Mouse (Mus musculus) kidney, embryonic 14.5 days (tissue): ENCODE measurements around the gene Ensa. TPM values are rescaled to one million over a fixed set of nuclear protein-coding genes. Genes with fewer than 3 reads are reported as not detected.
A peak's percentile ranks its signal among the peaks of the same experiment; 100 is the strongest.

Experiments
- ATAC-seq: fragments of 200-750 bp; cut with Nextera tagmentation; 2 replicates; pipeline ENCODE4 v1.8.0; 2017; ENCODE audit warnings: moderate number of reproducible peaks, mild to moderate bottlenecking, moderate TSS enrichment, moderate library complexity; ENCODE audit not compliant: low FRiP score, low TSS enrichment
- H3K27ac ChIP-seq: fragments of 300-500 bp; sonication (generic); 2 replicates; pipeline ENCODE4 v1.5.1; 2014; ENCODE audit warnings: low read depth, mild to moderate bottlenecking, low read length, moderate library complexity, mixed read lengths
- H3K27me3 ChIP-seq: fragments of 300-500 bp; sonication (generic); 2 replicates; pipeline ENCODE4 v1.6.1; 2014; ENCODE audit warnings: mild to moderate bottlenecking, low read length; ENCODE audit not compliant: control insufficient read depth, insufficient read depth
- H3K36me3 ChIP-seq: fragments of 300-500 bp; sonication (generic); 2 replicates; pipeline ENCODE4 v1.6.1; 2014; ENCODE audit warnings: low read length, mixed read lengths; ENCODE audit not compliant: control insufficient read depth, insufficient read depth
- H3K4me1 ChIP-seq: fragments of 300-500 bp; sonication (generic); 2 replicates; pipeline ENCODE4 v1.6.1; 2014; ENCODE audit warnings: low read length, mixed read lengths; ENCODE audit not compliant: control insufficient read depth, insufficient read depth
- H3K4me2 ChIP-seq: fragments of 300-500 bp; sonication (generic); replicated peaks from 2 replicates; pipeline ENCODE4 v1.6.1; 2014; ENCODE audit warnings: low read depth, mild to moderate bottlenecking, low read length
- H3K4me3 ChIP-seq: fragments of 300-500 bp; sonication (generic); 2 replicates; pipeline ENCODE4 v1.5.1; 2014; ENCODE audit warnings: mild to moderate bottlenecking, low read length
- H3K9ac ChIP-seq: fragments of 300-500 bp; sonication (generic); 2 replicates; pipeline ENCODE4 v1.6.1; 2014; ENCODE audit warnings: low read depth, mild to moderate bottlenecking, low read length, moderate library complexity
- H3K9me3 ChIP-seq: fragments of 300-500 bp; sonication (generic); 2 replicates; pipeline ENCODE4 v1.6.1; 2016; ENCODE audit warnings: low read length; ENCODE audit not compliant: control insufficient read depth
- WGBS: fragments of 180-500 bp; shearing (Covaris S2); extraction: QIAGEN DNeasy Blood & Tissue Kit; methylation state at CpG from one replicate; pipeline ENCODE4 v1.1.7; 2014; 5-methylcytosine and 5-hydroxymethylcytosine counted together
- polyA plus RNA-seq: library from polyadenylated mRNA; unstranded; fragments of >200 nt; fragmentation: Nextera tagmentation; extraction: Ambion mirVana; gene quantifications from 2 replicates; pipeline ENCODE4 v1.2.1, GENCODE M21; 2014

Gene Ensa
- polyA plus RNA-seq, 1 experiment from 2014 or later = 66.9 TPM

- Histone ChIP-seq H3K4me3 (peak within 1 kb of the TSS; percentile 99), H3K27me3 (no peaks in the 10 kb centered on the region), H3K9me3 (no peaks in the 10 kb centered on the region), H3K9ac (peak within 1 kb of the TSS; percentile 100), H3K4me2 (peak within 1 kb of the TSS; percentile 93), H3K36me3 (peaks cover 32% of the 10 kb centered on the region), H3K4me1 (peaks cover 23% of the 10 kb centered on the region; the same call in 1 of the 2 replicates), H3K27ac (peak within 1 kb of the TSS; percentile 99)
- under 1% methylated on average over 40 of the region's 43 CpGs for WGBS
- peak; percentile 98 for ATAC-seq
These were observed 33.6 kb downstream of the Ensa start, which contains the start of gene Mcl1 for GRCm38 (mm10) chr3:95658236-95658867. TSS of gene Mcl1 (plus strand) at chr3:95658788.

DNA sequence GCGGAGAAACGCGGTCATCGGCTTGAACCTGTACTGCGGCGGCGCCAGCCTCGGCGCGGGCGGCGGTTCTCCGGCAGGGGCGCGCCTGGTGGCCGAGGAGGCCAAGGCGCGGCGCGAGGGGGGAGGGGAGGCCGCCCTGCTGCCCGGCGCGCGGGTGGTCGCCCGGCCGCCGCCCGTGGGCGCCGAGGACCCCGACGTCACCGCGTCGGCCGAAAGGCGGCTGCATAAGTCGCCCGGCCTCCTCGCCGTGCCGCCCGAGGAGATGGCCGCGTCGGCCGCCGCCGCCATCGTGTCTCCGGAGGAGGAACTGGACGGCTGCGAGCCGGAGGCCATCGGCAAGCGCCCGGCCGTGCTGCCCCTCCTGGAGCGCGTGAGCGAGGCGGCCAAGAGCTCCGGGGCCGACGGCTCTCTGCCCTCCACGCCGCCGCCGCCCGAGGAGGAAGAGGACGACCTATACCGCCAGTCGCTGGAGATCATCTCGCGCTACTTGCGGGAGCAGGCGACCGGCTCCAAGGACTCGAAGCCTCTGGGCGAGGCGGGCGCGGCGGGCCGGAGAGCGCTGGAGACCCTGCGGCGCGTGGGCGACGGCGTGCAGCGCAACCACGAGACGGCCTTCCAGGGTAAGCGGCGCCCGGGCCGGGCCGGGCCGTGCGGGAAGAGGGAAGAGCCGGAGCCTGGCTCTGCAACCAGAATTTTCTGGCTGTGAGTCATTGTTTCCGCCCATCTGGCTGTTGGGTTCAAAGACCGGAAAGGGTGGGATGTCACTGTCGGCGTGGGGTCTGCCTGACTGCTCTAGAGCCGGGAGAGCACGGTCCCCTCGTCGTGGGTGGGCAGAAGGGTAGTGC, 34.3 kb downstream of the Ensa start:
- H3K4me3 ChIP-seq = peak overlapping the region; percentile 99
- H3K9ac ChIP-seq = peak overlapping the region; percentile 100
- peaks cover 20% of the 10 kb centered on the region; the same call in 1 of the 2 replicates for H3K4me1 ChIP-seq
- no peaks in the 10 kb centered on the region for H3K27me3 ChIP-seq
- peaks cover 39% of the 10 kb centered on the region for H3K36me3 ChIP-seq
- no peaks in the 10 kb centered on the region for H3K9me3 ChIP-seq
- H3K27ac ChIP-seq = peak overlapping the region; percentile 99
- H3K4me2 ChIP-seq = peak overlapping the region; percentile 93
- under 1% methylated on average over 99 of the region's 113 CpGs for WGBS
- ATAC-seq = peak; percentile 63

DNA sequence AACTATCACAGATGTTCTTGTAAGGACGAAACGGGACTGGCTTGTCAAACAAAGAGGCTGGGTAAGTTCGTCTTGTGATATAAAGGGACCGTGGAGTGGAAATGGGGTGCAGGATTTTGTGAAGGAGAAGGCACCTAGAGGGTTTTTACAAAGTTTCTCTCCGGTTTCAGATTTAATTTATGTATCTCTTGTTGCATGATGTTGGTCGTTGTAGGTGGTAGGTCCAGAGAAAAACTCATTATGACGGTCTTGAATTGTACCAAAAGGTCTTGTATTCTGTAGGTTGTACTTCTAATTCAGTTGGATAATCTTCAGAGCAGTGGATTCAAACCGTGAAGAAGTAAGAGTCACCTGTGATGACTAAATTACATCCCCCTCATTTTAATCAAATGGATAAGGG, 35.2 kb downstream of the Ensa start:
- Histone ChIP-seq H3K4me1 (peaks cover 26% of the 10 kb centered on the region; the same call in 1 of the 2 replicates), H3K9ac (peak overlapping the region; percentile 100), H3K27me3 (no peaks in the 10 kb centered on the region), H3K27ac (peak overlapping the region; percentile 99), H3K36me3 (peaks cover 47% of the 10 kb centered on the region), H3K4me3 (peak overlapping the region; percentile 99), H3K4me2 (peak overlapping the region; percentile 93), H3K9me3 (no peaks in the 10 kb centered on the region)
- 2% methylated on average over 8 of the region's 8 CpGs for WGBS
- no peak for ATAC-seq

DNA sequence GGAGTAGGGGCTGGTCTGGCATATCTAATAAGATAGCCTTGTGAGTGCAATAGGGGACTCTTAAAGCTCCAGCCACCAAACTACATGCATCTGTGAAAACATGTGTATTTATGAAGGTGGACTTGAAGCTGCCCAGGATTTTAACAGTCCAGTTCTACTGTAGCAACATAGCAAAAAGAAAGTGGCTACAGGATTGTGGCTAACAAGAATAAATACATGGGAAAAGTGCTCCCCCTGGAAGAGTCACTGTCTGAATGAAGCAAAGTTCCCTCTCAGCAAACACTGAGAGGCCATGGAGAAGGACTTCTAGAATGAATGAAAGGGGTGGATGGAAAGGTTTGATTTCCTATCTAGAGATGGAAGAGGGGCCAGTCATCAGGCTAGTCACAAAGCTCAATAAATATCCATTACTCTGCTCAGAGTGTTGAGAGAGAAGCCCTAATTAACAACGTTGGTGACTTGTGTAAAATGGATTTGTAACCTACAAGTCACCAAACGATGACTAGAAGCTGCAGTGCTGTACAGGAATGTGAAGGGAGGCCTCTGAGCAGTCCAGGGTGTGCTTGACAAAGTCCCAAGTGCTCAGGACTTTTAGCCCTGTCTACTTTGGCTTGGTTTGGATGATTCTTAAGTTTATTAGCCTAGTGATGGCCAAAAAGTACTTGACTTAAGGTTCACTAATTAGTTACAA, 36.1 kb downstream of the Ensa start:
- no peak for ATAC-seq
- H3K27ac ChIP-seq = no peak overlapping the region

GRCm38 (mm10) chr3:95661945-95662715, 37.3 kb downstream of the Ensa start:
- H3K27ac ChIP-seq = no peak overlapping the region
- peaks cover 41% of the 10 kb centered on the region for H3K4me1 ChIP-seq
- H3K27me3 ChIP-seq = no peaks in the 10 kb centered on the region
- WGBS = 59% methylated on average over 7 of the region's 7 CpGs
- no peak for ATAC-seq
- peaks cover 52% of the 10 kb centered on the region for H3K36me3 ChIP-seq
- H3K4me3 ChIP-seq = peak overlapping the region; percentile 16; the same call in 1 of the 2 replicates
- no peak overlapping the region for H3K9ac ChIP-seq
- peak overlapping the region; percentile 23; the same call in 1 of the 2 replicates for H3K4me2 ChIP-seq
- no peaks in the 10 kb centered on the region for H3K9me3 ChIP-seq

More for the DNA sequence above, 36.1 kb downstream of the Ensa start:
- Histone ChIP-seq H3K4me1 (peaks cover 29% of the 10 kb centered on the region; the same call in 1 of the 2 replicates), H3K4me3 (peak overlapping the region; percentile 99), H3K4me2 (peak overlapping the region; percentile 93), H3K9ac (peak overlapping the region; percentile 100; the same call in 1 of the 2 replicates), H3K9me3 (no peaks in the 10 kb centered on the region), H3K36me3 (peaks cover 52% of the 10 kb centered on the region), H3K27me3 (no peaks in the 10 kb centered on the region)
- WGBS = 31% methylated on average over 2 of the region's 2 CpGs

DNA sequence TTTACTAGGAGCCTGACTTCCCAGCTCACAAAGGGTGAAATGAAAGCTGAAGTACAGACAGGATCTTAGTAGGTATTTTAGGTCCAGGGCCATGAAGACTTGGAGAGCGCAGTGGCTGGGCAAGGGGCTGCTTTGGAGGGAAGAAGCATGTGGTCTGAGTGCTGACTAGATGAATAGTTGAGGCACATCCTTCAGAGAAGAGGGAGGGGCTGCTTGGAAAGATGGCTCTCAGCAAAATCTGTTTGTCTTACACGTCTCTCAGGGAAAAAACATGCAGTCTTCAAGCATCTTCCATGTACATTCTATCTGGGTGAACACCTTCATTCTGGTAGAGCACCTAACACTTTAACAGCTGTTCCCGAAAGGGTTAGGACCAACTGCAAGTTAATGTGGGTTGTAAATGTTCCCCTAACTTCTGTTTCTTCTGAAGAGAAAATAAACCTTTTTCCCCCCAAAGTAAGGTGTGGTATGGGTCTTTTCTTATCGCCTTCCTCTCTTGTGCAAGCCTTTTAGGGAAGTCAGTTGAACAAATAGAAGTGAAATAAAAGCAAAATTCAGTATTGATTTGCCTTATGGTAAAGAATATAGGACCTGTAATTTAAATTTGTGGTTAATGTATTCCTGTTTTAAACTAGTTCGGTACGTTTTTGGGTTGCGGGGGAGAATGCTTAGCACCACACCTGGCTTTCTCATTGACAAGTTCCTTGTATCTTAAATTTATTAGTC, 38.1 kb downstream of the Ensa start:
- no peak for ATAC-seq
- H3K9me3 ChIP-seq = no peaks in the 10 kb centered on the region
- peaks cover 47% of the 10 kb centered on the region for H3K4me1 ChIP-seq
- WGBS = 73% methylated on average over 7 of the region's 7 CpGs
- no peak overlapping the region for H3K27ac ChIP-seq
- no peak overlapping the region for H3K9ac ChIP-seq
- H3K36me3 ChIP-seq = peaks cover 55% of the 10 kb centered on the region
- H3K27me3 ChIP-seq = no peaks in the 10 kb centered on the region
- H3K4me2 ChIP-seq = no peak overlapping the region; the same call in 1 of the 2 replicates
- H3K4me3 ChIP-seq = 0 out of 2 replicates have a peak overlapping the region, but pooled peaks have one; percentile 1

DNA sequence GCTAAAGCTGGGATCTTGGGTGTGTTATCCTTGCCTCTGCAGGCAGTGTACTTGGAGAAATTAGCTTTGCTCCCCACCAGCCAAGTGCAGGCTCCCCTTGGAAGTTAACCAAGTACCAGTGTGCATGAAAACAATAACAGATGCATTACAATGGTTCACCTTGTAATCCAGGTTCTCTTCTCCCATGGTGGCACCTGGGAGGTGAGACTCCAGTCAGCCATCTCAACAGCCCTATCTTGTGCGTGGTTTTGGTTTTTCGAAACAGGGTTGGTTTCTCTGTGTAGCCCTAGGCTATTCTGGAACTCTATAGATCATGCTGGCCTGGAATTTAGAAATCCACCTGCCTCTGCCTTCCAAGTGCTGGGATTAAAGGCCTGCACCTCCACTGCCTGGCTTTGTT, 38.7 kb downstream of the Ensa start:
- Histone ChIP-seq H3K9me3 (no peaks in the 10 kb centered on the region), H3K36me3 (peaks cover 55% of the 10 kb centered on the region), H3K4me1 (peaks cover 48% of the 10 kb centered on the region), H3K27ac (no peak overlapping the region), H3K4me3 (no peak overlapping the region), H3K4me2 (no peak overlapping the region), H3K9ac (no peak overlapping the region), H3K27me3 (no peaks in the 10 kb centered on the region)
- ATAC-seq = no peak
- 78% methylated on average over 2 of the region's 2 CpGs for WGBS
